In the genomic region with DNA sequence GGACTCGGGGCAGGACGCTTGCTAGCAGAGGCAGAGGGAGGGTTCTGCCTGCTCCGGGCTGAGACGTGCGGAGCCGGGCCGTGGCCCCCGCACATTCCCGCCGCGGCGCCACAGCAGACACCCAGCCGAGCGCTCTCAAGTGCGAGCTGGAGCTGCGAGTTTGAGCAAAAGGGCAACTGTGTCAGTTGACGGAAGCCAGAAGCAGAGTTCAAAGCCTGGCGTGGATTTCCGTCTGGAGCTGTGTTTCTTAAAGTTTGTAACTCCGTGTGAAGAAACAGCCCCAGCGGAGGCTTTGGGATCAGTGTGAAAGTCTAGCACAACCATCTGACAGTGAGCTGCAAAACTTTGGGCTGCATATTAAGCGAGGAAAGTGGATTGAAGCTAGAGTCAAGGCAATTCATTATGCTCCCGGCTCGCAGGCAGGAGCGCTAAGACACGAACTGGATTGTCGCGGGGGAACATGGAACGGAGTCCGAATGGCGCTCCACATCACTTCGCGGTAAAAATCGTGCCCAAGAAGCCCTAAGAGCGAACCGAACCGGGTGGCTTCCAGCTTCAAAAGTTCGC, we compare ENCODE assay signal across 8 mouse cellular contexts. TPM values are rescaled to one million over a fixed set of nuclear protein-coding genes. Genes with fewer than 3 reads are reported as not detected.
DNase-seq lines count a peak whose midpoint lies in the region; ATAC-seq and TF ChIP-seq lines count a peak whose summit lies in the region.

No protein-coding gene starts in this region.

- peak; percentile 97 for DNase-seq in MEL-GATA-1-ER (ENCODE audit: extremely low read depth, low read depth)
- DNase-seq in cerebellum, adult 2 months, result peak; percentile 86 to 88
- DNase-seq in forebrain, postnatal 0 days, result peak; percentile 95
- peak; percentile 86 for DNase-seq in heart, postnatal 4 days
- DNase-seq in layer of hippocampus, adult 8-10 months (ENCODE audit: low spot score in 2 of 2), result peak; percentile 84 to 90
- DNase-seq in ovary, adult 18-20 months (ENCODE audit: low spot score), result peak; percentile 76
- peak; percentile 96 for DNase-seq in thymus, postnatal 0 days (ENCODE audit: low spot score)

- H3K36me3 ChIP-seq in forebrain, postnatal 0 days (ENCODE audit: insufficient read depth), result no peaks in the 10 kb centered on the region
- H3K36me3 ChIP-seq in lung, embryonic 15.5 days, result no peaks in the 10 kb centered on the region

- no peaks in the 10 kb centered on the region for H3K27me3 ChIP-seq in cerebellum, adult 2 months (ENCODE audit: control insufficient read depth, insufficient read depth, low read length)
- H3K27me3 ChIP-seq in forebrain, postnatal 0 days (ENCODE audit: insufficient read depth, low read length), result no peaks in the 10 kb centered on the region
- no peaks in the 10 kb centered on the region for H3K27me3 ChIP-seq in lung, embryonic 15.5 days

- no peak for TF ChIP-seq CTCF in cerebellum, adult 2 months (IDR thresholded peaks at IDR 0.05; ENCODE audit: borderline replicate concordance, insufficient read depth, low read depth, low read length)
- peak; percentile 28 for TF ChIP-seq CTCF in forebrain, postnatal 0 days (IDR thresholded peaks at IDR 0.05; ENCODE audit: low read depth)

- H3K9ac ChIP-seq in forebrain, postnatal 0 days, result peak overlapping the region; percentile 59
- H3K9ac ChIP-seq in lung, embryonic 15.5 days, result peak overlapping the region; percentile 100

- peaks cover 7% of the 10 kb centered on the region for H3K4me1 ChIP-seq in cerebellum, adult 2 months (ENCODE audit: control insufficient read depth, insufficient read depth, low read length)
- peaks cover 16% of the 10 kb centered on the region for H3K4me1 ChIP-seq in forebrain, postnatal 0 days (ENCODE audit: insufficient read depth)
- H3K4me1 ChIP-seq in lung, embryonic 15.5 days, result peaks cover 18% of the 10 kb centered on the region

- TF ChIP-seq POLR2A in cerebellum, adult 2 months (IDR thresholded peaks at IDR 0.05; ENCODE audit: borderline replicate concordance, insufficient read depth, low read length), result peak; percentile 70

- H3K4me2 ChIP-seq in forebrain, postnatal 0 days (ENCODE audit: low read depth), result peak overlapping the region; percentile 94
- peak overlapping the region; percentile 93 for H3K4me2 ChIP-seq in lung, embryonic 15.5 days

- peak overlapping the region; percentile 69 for H3K4me3 ChIP-seq in cerebellum, adult 2 months (replicated peaks; ENCODE audit: insufficient read depth, low read depth, low read length)
- H3K4me3 ChIP-seq in forebrain, postnatal 0 days (ENCODE audit: low read depth, low read length), result peak overlapping the region; percentile 51
- peak overlapping the region; percentile 63 for H3K4me3 ChIP-seq in lung, embryonic 15.5 days

- ATAC-seq in forebrain, postnatal 0 days, result peak; percentile 58
- ATAC-seq in lung, embryonic 15.5 days (ENCODE audit: borderline replicate concordance, extremely low read depth, low FRiP score, low TSS enrichment), result peak; percentile 37

- H3K27ac ChIP-seq in cerebellum, adult 2 months (ENCODE audit: insufficient read depth, low read length), result peak overlapping the region; percentile 94
- H3K27ac ChIP-seq in forebrain, postnatal 0 days (ENCODE audit: low read depth, low read length), result peak overlapping the region; percentile 98
- H3K27ac ChIP-seq in lung, embryonic 15.5 days, result peak overlapping the region; percentile 100

- under 1% methylated on average over 38 of the region's 38 CpGs for WGBS in cerebellum, adult 2 months
- WGBS in forebrain, postnatal 0 days, result 1% methylated on average over 38 of the region's 38 CpGs
- WGBS in lung, embryonic 15.5 days, result under 1% methylated on average over 38 of the region's 38 CpGs

- no peaks in the 10 kb centered on the region for H3K9me3 ChIP-seq in forebrain, postnatal 0 days (ENCODE audit: low read length)
- H3K9me3 ChIP-seq in lung, embryonic 15.5 days, result no peaks in the 10 kb centered on the region

RNA-seq across cellular contexts. Expression of a gene that starts 0.8 kb away (rescaled TPM):
- 49.4 and 52.2 TPM in 2 replicates for polyA plus RNA-seq in cerebellum, adult 2 months (2012; rRNA removed)
- total RNA-seq in forebrain, postnatal 0 days (2014; rRNA removed), result 36.2 and 51.0 TPM in 2 replicates
- polyA plus RNA-seq in forebrain, postnatal 0 days (2015; fragmentation: Nextera tagmentation; extraction: Ambion mirVana), result 12.7 and 19.3 TPM in 2 replicates
- 10 to 100 TPM; 74.6 to 77.3 TPM for total RNA-seq in heart, postnatal 4 days (2021)
- 10 to 100 TPM; 81.3 to 88.3 (median 83.1) TPM for total RNA-seq in layer of hippocampus, adult 8-10 months (2022)
- 26.9 and 29.4 TPM in 2 replicates for polyA plus RNA-seq in lung, embryonic 15.5 days (2015; fragmentation: Nextera tagmentation; extraction: Ambion mirVana)
- polyA plus RNA-seq in thymus, postnatal 0 days (2015; fragmentation: Nextera tagmentation; extraction: Ambion mirVana), result 25.3 and 36.5 TPM in 2 replicates

Comparison
In these comparisons a context has a peak if more than half of its experiments do, and no peak if none do; other contexts are left out.
1. Peak in every context shown above with its lines: DNase-seq, ATAC-seq, H3K4me3 ChIP-seq and H3K27ac ChIP-seq.